Mouse (Mus musculus): ENCODE data around the gene Gm5930.
"Not testable (repeated sequence)": the region's sequence is repeated elsewhere in the genome, so short reads cannot be mapped to it uniquely, and the experiment has no call there.

DNA sequence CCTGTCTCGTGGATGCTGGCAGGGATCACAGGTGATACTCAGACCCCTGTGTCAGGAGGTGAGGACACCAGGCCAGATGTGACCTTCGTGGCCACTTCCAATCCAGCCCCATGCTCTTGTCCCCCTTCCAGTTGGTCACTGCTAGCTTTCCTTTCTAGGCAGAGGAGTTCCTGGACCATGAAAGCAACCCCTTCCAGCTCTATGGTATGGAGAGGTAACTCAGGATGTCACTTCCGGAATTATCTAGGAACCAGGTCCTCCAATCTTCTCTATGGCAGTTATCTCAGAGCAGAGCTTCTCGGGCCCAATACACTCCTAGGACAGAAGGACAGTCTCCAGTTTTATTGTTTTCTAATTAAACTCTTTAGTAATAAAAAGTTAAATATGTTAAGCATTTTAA lies 26.3 kb downstream of the Gm5930 start:
- not testable (repeated sequence) for TF ChIP-seq EP300 (IDR thresholded peaks at IDR 0.05; ENCODE audit: insufficient read depth, low read depth, low read length); POLR2A (IDR thresholded peaks at IDR 0.05; ENCODE audit: insufficient read depth, low read length)

Data from ES-Bruce4 (cell line).